Mouse (Mus musculus): Measurements from ENCODE around the gene Pde11a. TPM values are rescaled to one million over a fixed set of nuclear protein-coding genes. Genes with fewer than 3 reads are reported as not detected.
A peak's percentile ranks its signal among the peaks of the same experiment; 100 is the strongest.
"Not testable (repeated sequence)": the region's sequence is repeated elsewhere in the genome, so short reads cannot be mapped to it uniquely, and the experiment has no call there.

Gene Pde11a
- total RNA-seq, 4 experiments from 2014 or later, result 15.7 to 22.8 (median 17.9) TPM

GRCm38 (mm10) chr2:75991581-75992205 is 346.9 kb downstream of the Pde11a start:
- DNase-seq (ENCODE audit: low spot score in 2 of 2), result no peak

- peak in 1 of 2 experiments; percentile 52 for DNase-seq (ENCODE audit: low spot score in 2 of 2)
Observed at GRCm38 (mm10) chr2:75990885-75991539, 347.6 kb downstream of the Pde11a start.

GRCm38 (mm10) chr2:75989694-75990093 is 348.9 kb downstream of the Pde11a start:
- DNase-seq (ENCODE audit: low spot score in 2 of 2), result no peak

DNA sequence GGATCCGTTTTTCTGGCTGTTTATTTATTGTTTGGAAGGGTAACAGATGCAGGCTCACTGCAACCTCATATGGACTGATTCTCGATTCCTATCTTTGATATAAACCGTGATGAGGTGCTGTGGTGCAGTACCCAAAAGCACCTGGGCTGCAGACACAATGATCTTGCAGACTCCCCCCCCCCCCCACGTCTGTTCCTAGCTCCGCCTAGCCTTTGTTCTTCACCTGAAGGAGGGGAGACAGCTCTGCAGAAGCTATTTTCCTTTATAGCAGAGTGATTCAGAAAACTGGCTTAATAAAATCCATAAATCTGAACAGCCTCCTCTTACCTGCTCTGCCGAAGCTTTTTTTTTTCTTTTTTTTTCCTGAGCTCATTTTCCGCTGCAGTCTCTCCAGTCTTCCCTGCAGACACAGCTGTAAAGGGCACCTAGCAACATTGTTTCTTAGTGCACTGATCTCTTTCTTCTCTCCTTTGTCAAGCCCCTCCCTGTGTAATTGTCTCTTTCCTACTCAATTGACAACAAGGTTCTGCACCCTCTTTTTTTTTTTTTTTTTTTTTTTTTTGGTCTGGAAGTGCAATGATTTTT is 349.7 kb downstream of the Pde11a start:
- DNase-seq (ENCODE audit: low spot score in 2 of 2), result no peak

DNA sequence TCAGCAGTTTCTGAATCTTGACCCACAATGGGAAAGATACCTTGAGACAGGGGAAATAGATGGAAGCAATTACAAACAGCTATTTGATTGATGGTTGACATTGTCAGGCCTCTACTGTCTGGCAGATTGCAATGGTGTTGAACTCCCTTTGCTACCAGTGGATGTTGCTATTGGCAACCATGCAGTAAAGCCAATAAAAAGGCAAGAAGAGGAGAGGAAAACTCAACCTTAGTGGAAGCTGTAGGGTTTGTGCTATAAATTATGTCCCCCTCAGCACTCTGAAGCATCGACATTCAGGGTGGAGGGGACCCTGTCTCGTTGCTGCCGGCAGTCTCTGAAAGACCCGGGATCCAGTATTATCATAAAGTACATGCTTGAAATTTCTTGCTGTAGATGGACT is 350.2 kb downstream of the Pde11a start:
- no peak for DNase-seq (ENCODE audit: low spot score in 2 of 2)

DNA sequence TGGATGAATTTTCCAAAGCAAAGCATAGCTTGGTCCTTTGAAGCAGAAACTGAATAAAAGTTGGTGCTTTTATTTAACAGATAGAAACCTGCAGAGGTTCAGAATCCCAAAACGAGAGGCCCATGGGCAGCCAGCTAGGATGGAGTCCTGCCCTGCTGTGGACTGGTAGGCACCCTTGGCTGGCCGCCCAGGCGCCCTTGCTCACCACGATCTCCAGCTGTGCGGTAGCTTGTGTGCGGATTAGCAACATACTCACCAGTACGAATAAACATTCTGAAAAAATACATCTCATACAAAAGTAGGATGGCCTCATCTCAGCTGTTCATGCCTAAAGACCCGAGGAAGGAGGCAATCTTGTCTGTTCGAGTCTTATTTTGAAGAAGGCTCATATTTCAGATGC is 350.8 kb downstream of the Pde11a start:
- no peak for DNase-seq (ENCODE audit: low spot score in 2 of 2)

GRCm38 (mm10) chr2:75985124-75985523 is 353.4 kb downstream of the Pde11a start:
- DNase-seq (ENCODE audit: low spot score in 2 of 2), result peak; percentile 70

DNA sequence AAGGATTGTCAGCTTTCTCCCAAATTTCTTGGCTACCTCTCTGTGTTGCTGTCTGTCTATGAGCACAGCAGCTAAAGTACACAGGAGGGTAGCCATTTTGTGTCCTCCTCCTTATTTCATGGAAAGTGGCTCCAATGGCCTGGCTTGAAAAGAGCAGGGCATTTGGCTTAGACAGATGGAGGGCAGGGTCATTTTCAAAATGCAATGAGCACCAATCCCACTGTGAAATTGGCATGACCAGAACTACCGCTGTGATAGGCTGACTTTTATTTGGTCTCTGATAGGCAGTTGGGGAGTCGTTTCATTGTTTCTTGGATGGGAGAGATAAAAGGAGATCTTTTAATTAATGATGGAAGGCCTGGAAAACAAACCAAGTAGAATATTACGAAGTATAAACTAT is 354.7 kb downstream of the Pde11a start:
- no peak for DNase-seq (ENCODE audit: low spot score in 2 of 2)

DNA sequence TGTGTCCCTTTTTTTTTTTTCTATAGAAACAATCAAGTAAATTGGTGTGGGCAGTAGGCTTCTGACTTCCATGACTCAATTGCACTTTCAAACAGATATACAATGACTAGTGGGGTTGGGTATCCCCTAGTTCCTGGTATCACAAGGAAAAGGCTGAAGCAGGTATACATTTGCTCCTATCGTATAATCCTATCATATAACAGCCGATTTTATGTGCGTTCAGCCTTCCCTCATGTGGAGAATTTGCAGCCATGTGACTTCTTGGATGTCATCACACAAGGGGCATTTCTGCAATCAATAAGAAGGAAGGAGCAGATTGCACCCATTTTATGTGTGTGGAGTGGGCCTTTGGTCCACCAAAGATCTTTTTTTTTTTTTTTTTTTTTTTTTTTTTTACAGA is 355.5 kb downstream of the Pde11a start:
- DNase-seq (ENCODE audit: low spot score in 2 of 2), result no peak

GRCm38 (mm10) chr2:75982626-75983025 is 355.9 kb downstream of the Pde11a start:
- DNase-seq (ENCODE audit: low spot score in 2 of 2), result no peak

DNA sequence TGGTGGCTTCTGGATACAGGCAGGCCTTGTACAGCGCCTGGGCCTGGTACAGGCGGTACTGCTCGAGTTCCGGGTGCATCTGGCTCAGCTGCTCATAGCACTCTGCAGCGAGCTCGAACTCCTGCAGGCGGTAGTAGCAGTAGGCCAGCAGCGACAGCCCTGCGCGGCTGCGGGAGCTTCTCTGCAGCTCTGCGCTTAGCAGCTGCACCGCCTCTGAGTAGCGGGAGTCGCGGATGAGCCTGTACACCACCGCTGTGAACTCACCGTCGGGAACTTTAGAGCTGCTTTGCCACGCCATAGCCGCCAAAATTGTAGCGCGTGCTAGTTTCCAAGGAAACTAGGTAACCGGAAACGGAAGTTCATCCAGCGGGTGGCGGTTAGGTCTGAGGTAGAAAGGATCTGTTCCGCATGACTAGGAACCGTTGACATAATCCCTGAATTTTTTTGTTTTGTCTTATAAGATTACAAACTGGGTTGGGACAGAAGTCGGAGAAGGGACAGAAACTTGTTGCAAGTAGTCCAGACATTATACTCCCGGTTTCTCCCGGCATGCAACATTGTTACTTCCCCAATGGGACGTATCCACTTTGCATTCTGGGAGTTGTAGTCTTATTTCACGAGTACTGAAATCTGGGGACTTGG is 357.0 kb downstream of the Pde11a start, which contains the start of gene Ttc30a1:
Gene Ttc30a1 (minus strand): TSS at position 528 of the 642 bp plus-strand sequence.
- DNase-seq (ENCODE audit: low spot score in 2 of 2), result peak; percentile 76 to 77

- DNase-seq (ENCODE audit: low spot score in 2 of 2), result not testable (repeated sequence)
Observed at GRCm38 (mm10) chr2:75980933-75981439, 357.6 kb downstream of the Pde11a start.

DNA sequence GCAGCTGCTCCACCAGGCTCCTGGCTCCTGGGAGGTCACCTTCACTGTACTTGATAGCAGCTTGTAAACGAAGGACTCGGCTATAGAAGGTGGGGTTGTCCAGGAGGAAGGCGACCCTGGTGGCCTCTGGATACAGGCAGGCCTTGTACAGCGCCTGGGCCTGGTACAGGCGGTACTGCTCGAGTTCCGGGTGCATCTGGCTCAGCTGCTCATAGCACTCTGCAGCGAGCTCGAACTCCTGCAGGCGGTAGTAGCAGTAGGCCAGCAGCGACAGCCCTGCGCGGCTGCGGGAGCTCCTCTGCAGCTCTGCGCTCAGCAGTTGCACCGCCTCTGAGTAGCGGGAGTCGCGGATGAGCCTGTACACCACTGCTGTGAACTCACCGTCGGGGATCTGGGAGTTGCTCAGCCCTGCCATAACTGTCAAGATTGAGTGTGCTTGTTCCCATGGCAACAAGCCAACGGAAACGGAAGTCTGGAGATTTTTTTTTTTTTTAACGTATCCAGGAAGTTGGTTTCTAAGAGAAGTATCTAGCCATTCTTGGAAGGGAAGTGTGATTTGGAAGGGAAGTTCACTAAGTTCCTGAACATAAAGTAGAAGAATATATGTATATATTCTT is 360.7 kb downstream of the Pde11a start, which contains the start of gene Ttc30a2:
Gene Ttc30a2 (minus strand): TSS at position 419 of the 617 bp plus-strand sequence.
- not testable (repeated sequence) for DNase-seq (ENCODE audit: low spot score in 2 of 2)

GRCm38 (mm10) chr2:75976070-75976469 is 362.5 kb downstream of the Pde11a start:
- DNase-seq (ENCODE audit: low spot score in 2 of 2), result not testable (repeated sequence)

DNA sequence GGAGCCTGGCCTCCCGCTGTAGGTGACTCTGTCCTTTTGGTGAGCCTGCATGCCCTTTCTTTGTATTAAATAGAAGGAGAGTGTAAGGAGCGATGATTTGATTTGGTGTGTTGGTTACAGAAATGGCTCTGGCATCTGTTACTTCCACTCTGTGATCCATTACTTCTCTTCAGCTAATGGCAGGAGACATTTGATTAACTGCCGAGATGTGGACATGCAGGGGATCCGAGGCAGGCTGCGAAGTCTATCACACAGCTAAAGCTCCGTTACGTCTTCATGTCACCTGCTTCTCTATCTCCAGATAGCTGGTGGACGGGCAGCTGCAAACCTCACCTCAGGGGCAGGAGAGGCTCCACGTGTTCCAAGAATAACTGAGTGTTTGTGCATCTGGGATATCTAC is 364.4 kb downstream of the Pde11a start:
- DNase-seq (ENCODE audit: low spot score in 2 of 2), result no peak

- DNase-seq (ENCODE audit: low spot score in 2 of 2), result peak; percentile 75 to 80
Observed at GRCm38 (mm10) chr2:75964972-75965371, 373.6 kb downstream of the Pde11a start.

DNA sequence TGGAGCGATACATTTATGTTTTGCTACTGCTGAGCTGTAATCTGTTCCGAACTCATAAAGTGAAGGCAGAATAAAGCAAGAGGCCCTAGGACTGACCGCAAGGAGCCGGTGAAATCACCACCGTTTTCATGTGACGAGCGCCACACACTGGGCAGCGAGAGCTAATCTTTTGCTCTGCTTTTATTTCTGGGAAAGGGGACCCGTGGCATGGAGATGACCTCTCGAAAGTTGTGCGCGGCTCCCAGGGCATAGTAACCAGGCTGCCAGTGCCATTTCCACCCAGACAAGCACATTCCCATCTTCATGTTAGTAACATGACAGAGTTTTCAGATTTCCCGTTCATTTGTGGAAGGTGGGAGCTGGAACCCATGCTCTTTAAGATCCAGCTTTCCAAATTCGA is 374.1 kb downstream of the Pde11a start:
- DNase-seq (ENCODE audit: low spot score in 2 of 2), result peak in 1 of 2 experiments; percentile 30

GRCm38 (mm10) chr2:75964051-75964450 is 374.5 kb downstream of the Pde11a start:
- DNase-seq (ENCODE audit: low spot score in 2 of 2), result no peak

GRCm38 (mm10) chr2:75963211-75963840 is 375.2 kb downstream of the Pde11a start:
- no peak for DNase-seq (ENCODE audit: low spot score in 2 of 2)

GRCm38 (mm10) chr2:75960366-75961330 is 377.9 kb downstream of the Pde11a start:
- DNase-seq (ENCODE audit: low spot score in 2 of 2), result no peak
